Mouse (Mus musculus) E14TG2a.4 (cell line): ENCODE measurements around the gene Il3.

Experiments
- CTCF ChIP-seq: conservative IDR thresholded peaks from 2 replicates; pipeline ENCODE4 v1.5.1; 2014; ENCODE audit warnings: low read length
- NANOG ChIP-seq: IDR thresholded peaks from 2 replicates; pipeline ENCODE4 v1.6.1; 2014; ENCODE audit warnings: borderline replicate concordance, low read length, mixed read lengths
- POU5F1 ChIP-seq: IDR thresholded peaks from 2 replicates; pipeline ENCODE4 v1.6.1; 2014; ENCODE audit warnings: low read length, borderline replicate concordance

- TF ChIP-seq CTCF (no peak), POU5F1 (no peak), NANOG (no peak)
These were observed 13.0 kb downstream of the Il3 start for GRCm38 (mm10) chr11:54254114-54254513.
